Mouse (Mus musculus): ENCODE results near the gene Rasgef1a.

The Rasgef1a gene

GRCm38 (mm10) chr6:118010756-118011615 lies at the start of gene Rasgef1a:
TSS of gene Rasgef1a (plus strand) at chr6:118011438.
- no peak for DNase-seq (ENCODE audit: low read depth, low spot score)

GRCm38 (mm10) chr6:117963201-117963600 lies 48.0 kb upstream of the Rasgef1a start:
- DNase-seq (ENCODE audit: low read depth, low spot score) = no peak

- DNase-seq (ENCODE audit: low read depth, low spot score) = no peak
Measured at GRCm38 (mm10) chr6:117966729-117967128, 44.5 kb upstream of the Rasgef1a start.

- DNase-seq (ENCODE audit: low read depth, low spot score) = no peak
Measured at GRCm38 (mm10) chr6:117987173-117987572, 24.1 kb upstream of the Rasgef1a start.

GRCm38 (mm10) chr6:117989209-117989608 lies 22.0 kb upstream of the Rasgef1a start:
- no peak for DNase-seq (ENCODE audit: low read depth, low spot score)

GRCm38 (mm10) chr6:117990649-117991048 lies 20.6 kb upstream of the Rasgef1a start:
- DNase-seq (ENCODE audit: low read depth, low spot score) = no peak

- DNase-seq (ENCODE audit: low read depth, low spot score) = no peak
Measured at GRCm38 (mm10) chr6:117991297-117991696, 19.9 kb upstream of the Rasgef1a start.

GRCm38 (mm10) chr6:117991928-117992327 lies 19.3 kb upstream of the Rasgef1a start:
- no peak for DNase-seq (ENCODE audit: low read depth, low spot score)

GRCm38 (mm10) chr6:117995168-117995567 lies 16.1 kb upstream of the Rasgef1a start:
- no peak for DNase-seq (ENCODE audit: low read depth, low spot score)

- DNase-seq (ENCODE audit: low read depth, low spot score) = no peak
Measured at GRCm38 (mm10) chr6:118001272-118001671, 10.0 kb upstream of the Rasgef1a start.

GRCm38 (mm10) chr6:118007302-118007701 lies 3.9 kb upstream of the Rasgef1a start:
- DNase-seq (ENCODE audit: low read depth, low spot score) = no peak

- no peak for DNase-seq (ENCODE audit: low read depth, low spot score)
Measured at GRCm38 (mm10) chr6:118007843-118008539, 3.2 kb upstream of the Rasgef1a start.

- no peak for DNase-seq (ENCODE audit: low read depth, low spot score)
Measured at GRCm38 (mm10) chr6:118010256-118010655, 982 bp upstream of the Rasgef1a start.

- no peak for DNase-seq (ENCODE audit: low read depth, low spot score)
Measured at GRCm38 (mm10) chr6:118011616-118012316, 528 bp downstream of the Rasgef1a start.

GRCm38 (mm10) chr6:118012317-118012700 lies 1.1 kb downstream of the Rasgef1a start:
- DNase-seq (ENCODE audit: low read depth, low spot score) = no peak

GRCm38 (mm10) chr6:118012987-118013866 lies 2.0 kb downstream of the Rasgef1a start:
- DNase-seq (ENCODE audit: low read depth, low spot score) = no peak

- no peak for DNase-seq (ENCODE audit: low read depth, low spot score)
Measured at GRCm38 (mm10) chr6:118014881-118015280, 3.6 kb downstream of the Rasgef1a start.

GRCm38 (mm10) chr6:118015971-118016370 lies 4.7 kb downstream of the Rasgef1a start:
- DNase-seq (ENCODE audit: low read depth, low spot score) = no peak

GRCm38 (mm10) chr6:118018666-118019065 lies 7.4 kb downstream of the Rasgef1a start:
- no peak for DNase-seq (ENCODE audit: low read depth, low spot score)

GRCm38 (mm10) chr6:118019569-118019968 lies 8.3 kb downstream of the Rasgef1a start:
- no peak for DNase-seq (ENCODE audit: low read depth, low spot score)
